Mouse (Mus musculus): ENCODE results near the gene Hypm.

Gene Hypm

DNA sequence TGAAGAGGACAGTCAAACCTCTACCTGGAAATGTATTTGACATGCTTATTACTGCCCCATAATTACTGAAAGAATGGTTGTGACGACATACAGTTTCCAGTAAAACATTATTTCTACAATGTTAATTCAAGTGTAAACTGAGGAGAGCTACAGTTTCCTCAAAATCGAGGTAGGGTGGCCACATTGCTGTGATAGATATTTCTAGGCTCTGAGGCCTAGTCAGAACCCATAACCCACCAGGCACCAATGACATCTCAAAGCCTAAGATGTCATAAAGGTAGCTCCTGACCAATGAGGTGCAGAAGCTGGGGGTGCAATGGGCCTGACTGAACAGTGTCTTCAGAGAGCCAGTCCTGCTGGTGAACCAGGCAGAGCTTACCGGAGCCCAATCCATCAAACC lies at the start of gene Hypm:
Hypm (plus strand) TSS at position 301 of the 400 bp plus-strand sequence.
- no peak for DNase-seq (ENCODE audit: extremely low read depth, insufficient read length, low spot score)

DNA sequence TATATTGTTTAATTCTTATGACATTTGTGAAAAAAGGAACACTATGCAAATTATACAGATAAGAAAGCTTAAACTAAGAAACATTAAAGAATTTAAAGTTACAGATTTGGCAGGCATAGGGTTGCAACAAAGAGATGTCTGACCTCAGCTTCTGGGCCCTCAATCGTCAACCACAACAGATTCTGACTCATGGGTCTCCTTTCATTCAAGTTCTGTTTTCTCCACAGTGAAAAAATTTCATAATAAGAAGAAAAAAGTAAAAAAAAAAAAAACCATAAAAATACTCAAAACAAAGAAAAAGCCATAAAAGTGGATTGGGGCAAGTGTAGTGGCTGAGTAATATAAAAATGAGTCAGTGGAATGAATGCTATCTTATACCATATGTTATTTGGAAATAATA lies 36.6 kb upstream of the Hypm start:
- no peak for DNase-seq (ENCODE audit: extremely low read depth, insufficient read length, low spot score)

GRCm38 (mm10) chrX:9812469-9812868 lies 34.3 kb upstream of the Hypm start:
- no peak for DNase-seq (ENCODE audit: extremely low read depth, insufficient read length, low spot score)

GRCm38 (mm10) chrX:9834779-9835178 lies 11.9 kb upstream of the Hypm start:
- no peak for DNase-seq (ENCODE audit: extremely low read depth, insufficient read length, low spot score)

DNA sequence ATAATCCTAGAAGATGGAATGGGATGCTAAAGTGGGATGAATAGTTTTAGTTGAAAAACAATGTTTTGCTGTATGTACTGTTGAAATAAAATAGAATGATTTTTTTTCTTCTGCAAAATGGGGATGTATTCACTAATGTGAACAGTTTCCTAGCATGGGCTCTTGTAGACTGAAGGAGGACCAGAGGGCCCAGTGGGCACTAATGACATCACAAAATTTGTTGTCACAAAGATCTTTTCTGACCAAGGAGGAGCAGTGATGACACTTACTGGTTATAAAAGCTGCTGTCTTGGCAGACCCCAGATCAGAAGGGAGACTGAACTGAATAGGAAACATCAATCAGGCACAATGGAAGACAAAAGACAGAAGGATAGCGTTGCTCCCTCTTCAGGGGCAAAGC lies 2.7 kb downstream of the Hypm start, which contains the start of gene H2al3:
H2al3 (plus strand) TSS at position 301 of the 400 bp plus-strand sequence.
- no peak for DNase-seq (ENCODE audit: extremely low read depth, insufficient read length, low spot score)

GRCm38 (mm10) chrX:9861859-9862258 lies 15.1 kb downstream of the Hypm start:
- no peak for DNase-seq (ENCODE audit: extremely low read depth, insufficient read length, low spot score)

- DNase-seq (ENCODE audit: extremely low read depth, insufficient read length, low spot score) = no peak
Measured at GRCm38 (mm10) chrX:9875519-9875918, 28.8 kb downstream of the Hypm start.

DNA sequence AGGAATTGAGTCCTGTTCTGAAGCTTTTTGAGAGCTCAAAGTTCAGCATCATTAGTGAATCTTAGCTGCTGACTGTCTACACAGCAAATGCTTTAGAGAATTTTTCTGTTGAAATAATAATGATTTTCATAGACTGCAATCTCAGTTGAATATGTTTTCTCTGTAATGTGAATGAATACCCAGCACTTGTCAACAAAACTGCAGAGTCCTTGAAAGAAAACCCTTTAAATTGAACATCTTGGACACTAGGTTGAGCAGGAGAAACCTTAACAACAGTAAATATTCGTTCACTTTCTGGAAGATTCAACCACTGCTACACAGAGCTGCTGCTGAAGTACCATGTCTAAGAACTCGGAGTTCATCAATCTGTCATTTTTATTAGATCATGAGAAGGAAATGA lies 38.6 kb downstream of the Hypm start, which contains the start of gene Sytl5:
Sytl5 (plus strand) TSS at position 301 of the 400 bp plus-strand sequence.
- no peak for DNase-seq (ENCODE audit: extremely low read depth, insufficient read length, low spot score)

All from 3134 (cell line).